ENCODE assay signal across 8 mouse cellular contexts in the genomic region with DNA sequence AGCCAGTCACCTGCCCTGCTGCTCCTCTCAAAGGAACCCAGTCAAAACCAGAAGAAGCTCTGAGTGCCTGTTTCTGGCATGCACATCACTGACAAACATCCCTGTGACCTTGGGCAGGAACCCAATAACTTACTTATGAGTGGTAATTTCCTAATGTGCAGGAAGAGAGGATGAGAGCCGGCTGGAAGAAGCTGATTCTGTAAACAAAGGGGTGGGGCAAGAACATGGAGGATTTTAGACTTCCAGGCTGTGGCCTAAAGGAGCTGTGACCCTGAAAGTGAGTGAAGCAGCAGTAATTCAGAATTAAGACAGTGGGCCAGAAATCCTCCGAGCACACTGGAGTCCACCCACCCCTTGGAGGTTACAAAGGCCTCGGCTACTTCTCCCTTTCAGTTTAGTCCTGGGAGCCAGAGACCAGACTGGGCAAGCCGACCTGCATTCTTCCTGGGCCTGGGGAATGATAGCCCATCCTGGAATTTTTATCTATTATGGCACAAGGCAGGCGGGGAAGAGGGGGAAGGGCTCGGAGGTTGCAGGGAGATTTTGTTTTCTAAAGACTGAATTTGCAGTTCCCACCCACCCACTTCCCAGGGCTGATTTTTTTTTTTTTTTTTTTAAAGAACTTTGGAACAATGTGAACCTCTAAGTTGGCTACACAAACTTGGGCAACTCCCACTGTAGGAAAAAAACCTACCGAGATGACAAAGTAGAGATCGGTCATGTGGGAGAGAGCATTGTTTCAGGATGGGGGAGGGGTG. TPM values are rescaled to one million over a fixed set of nuclear protein-coding genes. Genes with fewer than 3 reads are reported as not detected.
DNase-seq lines count a peak whose midpoint lies in the region; ATAC-seq lines count a peak whose summit lies in the region.

No protein-coding gene starts in this region.

- peak overlapping the region; percentile 88 for H3K27ac ChIP-seq in embryonic facial prominence, embryonic 10.5 days (replicated peaks)
- peak overlapping the region; percentile 99 for H3K27ac ChIP-seq in heart, embryonic 15.5 days

- H3K4me3 ChIP-seq in embryonic facial prominence, embryonic 10.5 days: peak overlapping the region; percentile 25; the same call in 1 of the 2 replicates
- no peak overlapping the region for H3K4me3 ChIP-seq in heart, embryonic 15.5 days

- 12% methylated on average over 8 of the region's 8 CpGs for WGBS in embryonic facial prominence, embryonic 10.5 days
- WGBS in heart, embryonic 15.5 days: 3% methylated on average over 8 of the region's 8 CpGs

- H3K4me2 ChIP-seq in heart, embryonic 15.5 days: peak overlapping the region; percentile 44

- DNase-seq in adrenal gland, postnatal 10 days: peak; percentile 76
- no peak for DNase-seq in adrenal gland, adult 8-10 months
- DNase-seq in embryonic facial prominence, embryonic 10.5 days (ENCODE audit: low spot score): no peak
- DNase-seq in kidney, postnatal 14 days: peak; percentile 85
- peak; percentile 73 to 74 for DNase-seq in lung, postnatal 4 days
- peak; percentile 79 for DNase-seq in yolk sac, embryonic 10.5 days (ENCODE audit: low spot score)
- no peak for DNase-seq in urinary bladder, adult 18-20 months (ENCODE audit: low spot score in 2 of 2)

- H3K36me3 ChIP-seq in embryonic facial prominence, embryonic 10.5 days (replicated peaks): no peaks in the 10 kb centered on the region
- no peaks in the 10 kb centered on the region for H3K36me3 ChIP-seq in heart, embryonic 15.5 days

- H3K4me1 ChIP-seq in embryonic facial prominence, embryonic 10.5 days: peaks cover 82% of the 10 kb centered on the region
- peaks cover 71% of the 10 kb centered on the region for H3K4me1 ChIP-seq in heart, embryonic 15.5 days (replicated peaks)

- H3K9me3 ChIP-seq in embryonic facial prominence, embryonic 10.5 days: no peaks in the 10 kb centered on the region
- H3K9me3 ChIP-seq in heart, embryonic 15.5 days (replicated peaks): no peaks in the 10 kb centered on the region

- H3K9ac ChIP-seq in heart, embryonic 15.5 days: peak overlapping the region; percentile 43; the same call in 1 of the 2 replicates

- no peaks in the 10 kb centered on the region for H3K27me3 ChIP-seq in embryonic facial prominence, embryonic 10.5 days (replicated peaks; ENCODE audit: low read depth, poor library complexity, severe bottlenecking)
- no peaks in the 10 kb centered on the region for H3K27me3 ChIP-seq in heart, embryonic 15.5 days

- no peak for ATAC-seq in heart, embryonic 15.5 days (replicated peaks; ENCODE audit: insufficient number of reproducible peaks, insufficient read depth, low FRiP score, low read depth)

RNA-seq across cellular contexts. Expression of a gene that starts 35.0 kb away (rescaled TPM):
- 10 to 100 TPM; 86.7 to 96.5 TPM for total RNA-seq in adrenal gland, postnatal 10 days (2021)
- total RNA-seq in adrenal gland, adult 8-10 months (2022): 100 to 1,000 TPM; 112 to 147 (median 124) TPM
- 72.0 and 74.9 TPM in 2 replicates for polyA plus RNA-seq in embryonic facial prominence, embryonic 10.5 days (2016; fragmentation: Nextera tagmentation; extraction: Ambion mirVana)
- 53.5 and 65.9 TPM in 2 replicates for polyA plus RNA-seq in heart, embryonic 15.5 days (2015; fragmentation: Nextera tagmentation; extraction: Ambion mirVana)

Comparison
In these comparisons a context has a peak if more than half of its experiments do, and no peak if none do; other contexts are left out.
1. DNase-seq: peak in adrenal gland, postnatal 10 days (single experiment), kidney, postnatal 14 days (single experiment), lung, postnatal 4 days (2 of 2) and yolk sac, embryonic 10.5 days (single experiment); none in adrenal gland, adult 8-10 months (single experiment), embryonic facial prominence, embryonic 10.5 days (single experiment) and urinary bladder, adult 18-20 months (0 of 2).